Mouse (Mus musculus): Measurements from ENCODE around the gene Lrrc43.

The Lrrc43 gene

DNA sequence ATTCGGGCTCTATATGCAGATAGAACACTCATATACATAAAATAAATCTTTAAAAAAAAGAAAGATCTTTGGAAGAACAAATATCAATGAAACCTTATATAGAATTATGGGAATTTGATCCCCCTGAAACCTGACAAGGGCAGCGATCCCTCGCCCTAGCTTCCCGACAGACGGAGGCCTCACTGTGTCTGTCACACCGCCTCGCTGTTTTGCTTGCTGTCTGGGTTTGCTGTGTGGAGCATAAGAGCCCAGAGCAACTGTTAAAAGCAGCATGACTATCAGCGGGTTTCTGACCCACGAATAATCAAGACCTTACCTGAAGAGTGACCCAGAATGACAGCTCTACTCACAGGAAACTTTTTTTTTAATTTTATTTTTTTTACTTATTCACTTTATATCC, 31.6 kb downstream of the Lrrc43 start:
- no peak for DNase-seq (ENCODE audit: low read depth, low spot score)

GRCm38 (mm10) chr5:123521621-123522020, 32.5 kb downstream of the Lrrc43 start:
- no peak for DNase-seq (ENCODE audit: low read depth, low spot score)

- no peak for DNase-seq (ENCODE audit: low read depth, low spot score)
Observed at GRCm38 (mm10) chr5:123522166-123522565, 33.1 kb downstream of the Lrrc43 start.

DNA sequence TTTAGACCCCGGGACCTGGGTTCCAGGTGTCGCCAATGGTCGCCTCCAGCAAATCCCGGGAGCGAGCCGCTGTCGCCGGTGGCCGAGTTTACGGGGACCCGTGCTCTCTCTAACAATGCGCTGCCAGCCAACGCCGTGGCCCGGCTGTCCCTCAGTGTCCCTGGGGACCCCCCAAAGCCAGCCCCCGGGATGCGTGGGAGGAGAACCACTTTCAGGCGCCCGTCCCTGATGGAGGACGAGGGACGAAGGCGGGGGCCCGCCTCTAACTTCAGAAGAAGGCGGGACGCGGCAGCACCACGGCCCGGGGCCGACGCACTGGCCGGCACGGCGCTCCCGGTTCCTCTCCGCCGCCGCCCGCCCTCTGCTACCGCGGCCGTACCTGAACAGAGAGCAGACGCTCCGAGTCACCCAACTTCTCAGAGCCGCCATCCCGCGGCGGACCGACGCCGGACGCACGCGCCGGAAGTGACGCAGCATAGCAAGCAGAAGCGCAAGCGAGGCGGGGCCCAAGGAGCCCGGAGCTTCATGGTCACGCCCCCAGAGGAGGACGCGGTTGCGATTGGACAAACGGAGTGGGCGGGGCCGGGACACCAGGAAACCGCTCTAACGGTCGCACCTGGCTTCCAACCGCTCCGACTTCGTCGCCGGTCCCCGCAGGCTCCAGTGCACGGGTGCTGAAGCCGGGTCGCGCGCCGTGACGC, 34.7 kb downstream of the Lrrc43 start, which contains the start of gene Diablo:
Diablo (minus strand) TSS at position 485 of the 701 bp plus-strand sequence.
- DNase-seq (ENCODE audit: low read depth, low spot score) = peak; percentile 98

DNA sequence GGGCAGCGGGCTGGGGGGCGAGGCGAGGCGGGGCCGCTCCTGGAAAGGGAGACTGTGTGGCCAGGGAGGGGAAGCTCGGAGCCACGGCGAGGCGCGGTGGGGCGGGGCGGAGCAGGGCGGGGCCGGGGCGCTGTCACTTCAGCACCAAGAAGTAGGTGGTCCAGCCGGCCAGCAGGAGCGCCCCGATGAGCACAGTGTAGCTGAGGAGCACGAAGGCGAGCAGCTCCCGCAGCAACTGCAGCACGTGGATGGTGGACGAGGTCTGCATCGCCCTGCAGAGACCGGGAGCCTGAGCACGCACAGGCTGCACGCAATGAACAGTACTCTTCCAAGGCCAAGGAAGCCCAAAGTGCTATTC, 35.3 kb downstream of the Lrrc43 start:
- DNase-seq (ENCODE audit: low read depth, low spot score) = no peak

DNA sequence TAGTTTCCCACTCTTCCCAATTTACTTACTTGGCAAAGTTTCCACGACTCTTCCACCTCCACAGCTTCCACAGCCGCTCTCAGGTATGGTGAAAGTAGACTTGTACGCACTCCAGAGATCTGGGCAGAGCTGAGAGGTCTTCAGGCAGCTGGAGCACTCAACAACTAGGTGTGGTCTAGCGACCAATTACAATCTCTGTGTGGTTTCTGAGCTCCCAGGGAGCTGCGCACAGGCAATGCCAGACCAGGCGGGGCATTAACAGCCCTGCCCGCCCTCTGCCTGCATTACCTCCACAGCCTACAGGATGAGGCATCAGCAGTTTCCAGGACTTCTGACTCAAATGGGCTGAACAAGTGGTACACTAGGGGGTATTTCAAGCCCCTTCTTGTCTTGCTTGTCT, 36.2 kb downstream of the Lrrc43 start, which contains the start of gene Gm49027:
Gm49027 (minus strand) TSS at position 208 of the 400 bp plus-strand sequence.
- no peak for DNase-seq (ENCODE audit: low read depth, low spot score)

GRCm38 (mm10) chr5:123525916-123526495, 36.9 kb downstream of the Lrrc43 start:
- DNase-seq (ENCODE audit: low read depth, low spot score) = no peak

- DNase-seq (ENCODE audit: low read depth, low spot score) = no peak
Observed at GRCm38 (mm10) chr5:123528641-123529040, 39.5 kb downstream of the Lrrc43 start.

- DNase-seq (ENCODE audit: low read depth, low spot score) = no peak
Observed at GRCm38 (mm10) chr5:123530056-123530455, 41.0 kb downstream of the Lrrc43 start.

DNA sequence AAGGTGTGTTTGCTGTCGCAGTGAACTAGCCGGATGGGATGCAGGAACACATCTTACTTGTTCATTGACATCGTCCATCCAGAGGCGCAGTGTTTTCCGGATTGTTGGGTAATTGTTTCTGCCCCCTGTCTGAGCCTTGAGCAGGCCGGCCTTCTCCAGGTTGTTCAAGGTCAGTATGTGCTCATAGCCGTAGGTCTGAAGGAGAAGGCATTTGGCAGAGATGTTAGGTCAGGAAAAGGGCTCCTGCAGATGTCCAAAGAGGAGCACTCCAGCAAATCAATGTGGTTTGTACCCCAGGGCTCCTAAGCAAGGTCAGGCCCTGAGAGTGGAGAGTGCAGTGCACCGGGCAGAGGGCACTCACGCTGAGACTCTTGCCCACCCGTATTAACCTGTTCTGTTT, 44.7 kb downstream of the Lrrc43 start:
- DNase-seq (ENCODE audit: low read depth, low spot score) = no peak

DNA sequence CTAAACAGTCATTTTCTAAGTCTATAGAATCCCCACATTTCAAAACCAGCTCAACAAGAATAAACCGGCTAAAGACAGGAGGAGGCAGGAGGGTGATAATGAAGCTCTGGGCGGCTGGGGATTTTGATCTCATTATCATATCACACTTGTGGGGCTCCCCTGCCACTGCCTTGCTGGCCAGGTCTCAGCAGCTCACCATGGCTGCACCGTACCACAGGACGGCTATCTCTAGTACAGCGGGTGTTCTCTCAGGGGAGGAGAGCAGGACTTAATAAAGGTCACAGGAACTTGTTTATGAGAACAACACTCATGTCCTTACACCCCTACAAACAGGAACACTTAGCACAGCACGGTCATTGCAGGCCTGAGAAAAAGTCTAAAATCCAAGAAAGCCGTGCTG, 66.6 kb downstream of the Lrrc43 start:
- DNase-seq (ENCODE audit: low read depth, low spot score) = no peak

- DNase-seq (ENCODE audit: low read depth, low spot score) = no peak
Observed at GRCm38 (mm10) chr5:123556451-123556850, 67.3 kb downstream of the Lrrc43 start.
